Mouse (Mus musculus): ENCODE data around the gene Krt6b.

DNA sequence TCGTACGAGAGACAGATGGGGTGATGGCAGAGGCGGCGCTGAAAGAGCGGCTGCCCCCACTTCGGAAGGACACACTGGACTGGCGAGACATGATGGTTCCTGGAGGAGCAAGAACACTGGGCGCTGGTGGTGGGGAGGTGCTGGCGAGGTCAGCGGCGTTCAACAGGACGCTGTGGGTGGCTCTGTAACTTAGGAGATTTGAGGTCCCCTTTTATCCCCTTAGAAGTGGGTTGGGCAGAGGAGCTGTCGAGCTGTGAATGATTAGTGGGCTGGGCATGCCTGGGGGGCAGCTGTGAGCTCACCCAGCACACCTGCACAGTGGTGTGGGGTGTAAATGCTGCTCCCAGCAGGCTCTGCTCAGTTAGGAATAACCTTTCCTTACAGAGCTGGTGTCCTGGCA is 32.6 kb upstream of the Krt6b start, which contains the start of gene Krt5:
- TF ChIP-seq CTCF (IDR thresholded peaks at IDR 0.05; ENCODE audit: low read depth) (no peak), EP300 (IDR thresholded peaks at IDR 0.05; ENCODE audit: low read depth) (no peak)
